Mouse (Mus musculus) ES-Bruce4 (cell line): Measurements from ENCODE around the gene Tiam1.

Experiments
- CTCF ChIP-seq: IDR thresholded peaks from one replicate; pipeline ENCODE4 v1.8.1; 2011; ENCODE audit warnings: low read depth, low read length
- POLR2A ChIP-seq: IDR thresholded peaks from one replicate; pipeline ENCODE4 v1.8.1; 2011; ENCODE audit warnings: low read length; ENCODE audit not compliant: insufficient read depth

GRCm38 (mm10) chr16:89835551-89835950 is 308.0 kb downstream of the Tiam1 start:
- TF ChIP-seq CTCF, result no peak
- TF ChIP-seq POLR2A, result no peak
